Mouse (Mus musculus) liver, embryonic 15.5 days (tissue): ENCODE results near the gene Phc2. TPM values are rescaled to one million over a fixed set of nuclear protein-coding genes. Genes with fewer than 3 reads are reported as not detected.
"Not testable (repeated sequence)": the region's sequence is repeated elsewhere in the genome, so short reads cannot be mapped to it uniquely, and the experiment has no call there.

Experiments used
- ATAC-seq: fragments of 200-750 bp; cut with Nextera tagmentation; 2 replicates; pipeline ENCODE4 v1.8.0; 2017; ENCODE audit warnings: moderate number of reproducible peaks, mild to moderate bottlenecking, moderate library complexity; ENCODE audit not compliant: insufficient read depth
- H3K27ac ChIP-seq: fragments of 300-500 bp; sonication (generic); replicated peaks from 2 replicates; pipeline ENCODE4 v1.5.1; 2015; ENCODE audit warnings: mild to moderate bottlenecking, inconsistent platforms
- H3K27me3 ChIP-seq: fragments of 300-500 bp; sonication (generic); 2 replicates; pipeline ENCODE4 v1.6.1; 2015; ENCODE audit warnings: mild to moderate bottlenecking, inconsistent platforms
- H3K36me3 ChIP-seq: fragments of 300-500 bp; sonication (generic); replicated peaks from 2 replicates; pipeline ENCODE4 v1.6.1; 2015; ENCODE audit warnings: moderate library complexity, mild to moderate bottlenecking, inconsistent platforms
- H3K4me1 ChIP-seq: fragments of 300-500 bp; sonication (generic); replicated peaks from 2 replicates; pipeline ENCODE4 v1.6.1; 2015; ENCODE audit warnings: inconsistent platforms
- H3K4me2 ChIP-seq: fragments of 300-500 bp; sonication (generic); 2 replicates; pipeline ENCODE4 v1.6.1; 2015; ENCODE audit warnings: moderate library complexity, mild to moderate bottlenecking, inconsistent platforms
- H3K4me3 ChIP-seq: fragments of 300-500 bp; sonication (generic); replicated peaks from 2 replicates; pipeline ENCODE4 v1.5.1; 2015; ENCODE audit warnings: mild to moderate bottlenecking, inconsistent platforms
- H3K9ac ChIP-seq: fragments of 300-500 bp; sonication (generic); 2 replicates; pipeline ENCODE4 v1.6.1; 2015; ENCODE audit warnings: moderate library complexity, mild to moderate bottlenecking, inconsistent platforms
- H3K9me3 ChIP-seq: fragments of 300-500 bp; sonication (generic); replicated peaks from 2 replicates; pipeline ENCODE4 v1.6.1; 2016; ENCODE audit warnings: inconsistent platforms
- WGBS: fragments of 180-500 bp; shearing (Covaris S2); methylation state at CpG from one replicate; pipeline ENCODE4 v1.1.7; 2015; ENCODE audit warnings: mixed read lengths; ENCODE audit not compliant: insufficient replicate concordance; 5-methylcytosine and 5-hydroxymethylcytosine counted together
- polyA plus RNA-seq: library from polyadenylated mRNA; unstranded; fragments of >200 nt; fragmentation: Nextera tagmentation; extraction: Ambion mirVana; gene quantifications from 2 replicates; pipeline ENCODE4 v1.2.1, GENCODE M21; 2015

Gene Phc2
- 14.3 and 15.0 TPM in 2 replicates for polyA plus RNA-seq

DNA sequence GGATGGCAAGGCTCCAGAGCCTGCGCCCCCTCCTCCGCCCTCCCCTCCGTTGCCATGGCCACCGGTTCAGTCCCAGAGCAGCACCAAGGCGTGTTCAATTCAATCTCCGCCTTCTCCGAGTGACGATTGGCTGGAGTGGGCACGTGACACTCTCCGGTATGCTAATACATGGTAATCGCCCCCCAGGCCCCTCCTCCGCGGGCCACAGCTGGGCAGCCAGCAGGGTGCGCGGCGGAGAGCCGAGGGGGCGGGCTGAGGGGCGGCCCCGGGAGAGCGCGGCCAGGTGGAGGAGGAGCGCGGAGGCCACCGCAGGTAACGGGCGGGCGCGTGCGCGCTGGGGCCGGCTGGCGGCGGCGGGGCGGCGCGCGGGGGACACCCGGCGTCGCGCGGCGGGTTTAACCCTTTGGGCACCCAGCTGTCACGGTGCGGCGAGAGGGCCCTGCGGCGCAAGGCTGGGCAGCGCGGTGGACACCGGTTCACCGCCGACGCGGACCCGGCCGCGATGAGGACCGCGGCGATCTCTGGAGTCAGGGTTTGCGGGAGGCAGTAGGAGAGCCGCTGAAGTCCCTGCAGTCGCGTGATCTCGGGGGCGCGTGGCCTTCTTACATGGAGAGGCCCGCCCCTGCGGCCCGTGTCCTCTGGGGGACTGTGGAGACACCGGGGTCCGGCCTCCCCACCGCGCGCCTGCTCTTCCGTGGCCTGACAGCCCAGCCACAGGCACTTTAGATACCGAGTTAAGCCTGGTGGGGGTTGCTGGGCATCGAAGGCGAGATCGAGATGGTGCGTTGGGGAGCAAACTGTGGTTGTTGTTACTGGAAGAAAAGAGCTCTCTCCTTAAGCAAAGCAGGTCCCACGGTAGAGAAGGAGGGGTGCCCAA, at the start of gene Phc2:
TSS of gene Phc2 (plus strand) at position 198 of the 877 bp plus-strand sequence.
- peak within 1 kb of the TSS; percentile 88 for H3K4me2 ChIP-seq
- no peaks in the 10 kb centered on the region for H3K9me3 ChIP-seq
- peak; percentile 96 for ATAC-seq
- under 1% methylated on average over 84 of the region's 85 CpGs for WGBS
- peaks cover 12% of the 10 kb centered on the region for H3K4me1 ChIP-seq
- H3K9ac ChIP-seq = peak within 1 kb of the TSS; percentile 56
- H3K27ac ChIP-seq = no peak within 1 kb of the TSS; the same call in 1 of the 2 replicates
- peaks cover 18% of the 10 kb centered on the region for H3K27me3 ChIP-seq
- H3K4me3 ChIP-seq = peak within 1 kb of the TSS; percentile 63
- H3K36me3 ChIP-seq = no peaks in the 10 kb centered on the region

DNA sequence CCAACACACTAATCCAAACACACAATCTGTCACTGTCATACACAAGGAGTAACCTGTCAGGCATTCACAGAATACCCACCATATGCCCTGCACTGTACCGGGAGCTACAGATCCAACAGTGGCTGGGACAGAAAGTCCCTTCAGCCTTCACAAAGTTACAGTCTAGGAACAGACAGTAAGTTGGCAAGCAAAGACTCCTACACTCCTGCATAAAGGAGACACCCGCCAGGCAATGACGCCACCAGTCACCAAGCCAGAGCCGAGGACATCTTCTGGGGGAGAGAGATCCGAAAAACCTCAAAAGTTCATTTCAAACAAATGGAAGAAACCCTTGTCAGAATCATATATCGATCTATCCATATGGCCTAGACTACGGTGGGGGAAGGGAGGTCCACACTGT, 47.9 kb upstream of the Phc2 start:
- Histone ChIP-seq H3K4me1 (peaks cover 23% of the 10 kb centered on the region), H3K9me3 (no peaks in the 10 kb centered on the region), H3K36me3 (peaks cover 13% of the 10 kb centered on the region; the same call in 1 of the 2 replicates), H3K4me2 (no peak overlapping the region), H3K27ac (no peak overlapping the region), H3K9ac (no peak overlapping the region), H3K27me3 (no peaks in the 10 kb centered on the region), H3K4me3 (no peak overlapping the region)
- WGBS = 79% methylated on average over 7 of the region's 7 CpGs
- no peak for ATAC-seq

DNA sequence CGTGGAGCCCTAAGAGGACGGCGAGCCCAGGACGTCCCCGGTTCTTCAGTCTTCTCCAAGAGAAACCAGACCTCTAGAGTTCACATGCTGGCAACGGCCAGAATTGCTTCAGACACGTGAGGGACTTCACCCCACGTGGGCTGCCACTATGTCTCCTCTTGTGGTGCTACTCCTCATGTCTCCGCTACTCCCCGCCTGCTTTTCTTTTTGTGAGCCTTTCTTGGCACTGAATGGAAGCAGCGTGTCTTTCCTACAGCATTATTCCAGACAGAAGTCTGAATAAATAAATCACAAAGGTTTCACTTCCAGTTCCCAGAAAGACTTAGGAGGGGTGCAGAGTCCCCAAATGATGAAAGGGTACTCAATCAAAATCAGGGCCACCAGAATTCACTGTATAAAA, 46.8 kb upstream of the Phc2 start:
- Histone ChIP-seq H3K36me3 (peaks cover 13% of the 10 kb centered on the region; the same call in 1 of the 2 replicates), H3K27ac (no peak overlapping the region), H3K4me1 (peaks cover 23% of the 10 kb centered on the region), H3K4me2 (no peak overlapping the region), H3K9me3 (no peaks in the 10 kb centered on the region), H3K9ac (no peak overlapping the region), H3K4me3 (no peak overlapping the region), H3K27me3 (no peaks in the 10 kb centered on the region)
- WGBS = 79% methylated on average over 11 of the region's 11 CpGs
- ATAC-seq = no peak

DNA sequence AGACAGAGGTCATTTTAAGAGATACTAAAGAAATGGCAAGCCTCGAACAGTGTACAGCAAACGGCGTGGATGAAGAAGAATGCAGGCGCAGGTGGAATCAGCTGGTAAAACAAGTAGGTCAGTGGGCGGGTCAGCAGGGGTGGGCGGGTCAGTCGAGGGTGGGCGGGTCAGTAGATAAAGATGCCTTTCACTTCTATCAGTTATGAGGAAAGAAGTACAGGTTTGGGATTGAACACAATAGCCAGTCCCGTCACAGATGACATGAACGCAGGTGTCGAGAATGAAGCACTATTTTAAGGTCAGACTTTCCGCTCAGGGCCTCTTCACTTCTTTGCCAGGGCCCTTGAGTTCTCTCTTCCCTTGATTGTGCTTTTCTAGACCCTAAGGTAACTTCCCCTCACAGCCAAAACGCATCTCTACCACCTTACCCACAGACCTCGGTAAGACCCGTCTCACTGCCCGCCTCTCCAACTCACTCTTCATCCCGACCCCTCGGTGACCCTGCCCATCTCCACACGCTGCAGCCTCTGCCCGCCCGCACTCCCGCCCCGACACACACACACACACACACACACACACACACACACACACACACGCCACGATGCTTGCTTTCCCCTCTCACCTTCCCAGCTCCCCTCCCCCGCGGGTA, 45.1 kb upstream of the Phc2 start:
- Histone ChIP-seq H3K9ac (peak overlapping the region; percentile 55), H3K9me3 (no peaks in the 10 kb centered on the region), H3K4me1 (peaks cover 23% of the 10 kb centered on the region), H3K4me2 (peak overlapping the region; percentile 90), H3K27ac (peak overlapping the region; percentile 64), H3K27me3 (0 out of 2 replicates have a peak, but pooled peaks cover 1% of the 10 kb centered on the region), H3K36me3 (no peaks in the 10 kb centered on the region), H3K4me3 (peak overlapping the region; percentile 74)
- ATAC-seq = no peak; the same call in none of the 2 replicates
- 7% methylated on average over 27 of the region's 27 CpGs for WGBS

DNA sequence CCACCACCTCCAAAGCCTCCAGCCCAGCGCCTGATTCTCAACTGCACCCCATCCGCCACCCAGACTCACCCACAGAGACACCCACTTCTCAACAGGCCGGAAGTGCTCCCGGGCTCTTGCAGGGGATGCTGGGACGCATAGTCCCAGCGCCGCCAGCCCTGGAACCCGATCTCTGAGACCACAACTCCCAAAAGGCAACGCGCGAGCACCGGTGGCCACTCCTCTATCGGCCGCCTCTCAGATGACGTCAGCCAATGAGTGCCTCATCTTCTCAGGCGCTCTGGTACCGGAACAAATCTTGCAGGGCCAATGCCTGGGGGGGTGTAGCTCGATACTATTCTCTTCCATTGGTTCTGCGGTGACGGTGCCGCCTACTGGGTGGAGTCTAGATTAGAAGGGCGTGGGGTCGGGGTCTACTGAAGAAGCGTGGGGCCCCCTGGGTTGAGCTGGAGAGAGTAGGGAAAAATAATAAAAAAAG, 44.5 kb upstream of the Phc2 start, which contains the start of gene Zscan20:
TSS of gene Zscan20 (minus strand) at position 174 of the 478 bp plus-strand sequence.
- peak within 1 kb of the TSS; percentile 90 for H3K4me2 ChIP-seq
- peak; percentile 98 for ATAC-seq
- WGBS = under 1% methylated on average over 24 of the region's 24 CpGs
- H3K27ac ChIP-seq = peak within 1 kb of the TSS; percentile 64
- peaks cover 23% of the 10 kb centered on the region for H3K4me1 ChIP-seq
- H3K4me3 ChIP-seq = peak within 1 kb of the TSS; percentile 74
- no peaks in the 10 kb centered on the region for H3K9me3 ChIP-seq
- no peaks in the 10 kb centered on the region for H3K36me3 ChIP-seq
- peak within 1 kb of the TSS; percentile 55 for H3K9ac ChIP-seq
- H3K27me3 ChIP-seq = 0 out of 2 replicates have a peak, but pooled peaks cover 7% of the 10 kb centered on the region

DNA sequence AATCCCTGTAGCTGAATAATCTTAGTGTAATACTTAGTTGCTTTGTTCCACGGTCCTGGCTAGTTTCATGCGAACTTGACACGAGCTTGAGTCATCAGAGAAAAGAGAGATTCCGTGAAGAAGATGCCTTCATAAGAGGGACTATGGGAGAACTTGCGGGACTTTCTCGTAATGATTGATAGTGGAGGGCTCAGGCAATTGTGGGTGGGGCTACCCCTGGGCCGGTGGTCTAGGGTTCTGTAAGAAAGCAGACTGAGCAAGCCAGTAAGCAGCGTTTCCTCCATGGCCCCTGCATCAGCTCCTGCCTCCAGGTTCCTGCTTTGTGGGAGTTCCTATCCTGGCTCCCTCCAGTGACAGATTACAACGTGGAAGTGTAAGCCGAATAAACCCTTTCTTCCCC, 43.8 kb upstream of the Phc2 start:
- ATAC-seq = no peak
- Histone ChIP-seq H3K27me3 (peaks cover 13% of the 10 kb centered on the region), H3K4me3 (peak overlapping the region; percentile 74), H3K4me2 (peak overlapping the region; percentile 90), H3K9ac (no peak overlapping the region), H3K27ac (peak overlapping the region; percentile 16; the same call in 1 of the 2 replicates), H3K4me1 (peaks cover 25% of the 10 kb centered on the region), H3K9me3 (no peaks in the 10 kb centered on the region), H3K36me3 (no peaks in the 10 kb centered on the region)
- 28% methylated on average over 10 of the region's 10 CpGs for WGBS

DNA sequence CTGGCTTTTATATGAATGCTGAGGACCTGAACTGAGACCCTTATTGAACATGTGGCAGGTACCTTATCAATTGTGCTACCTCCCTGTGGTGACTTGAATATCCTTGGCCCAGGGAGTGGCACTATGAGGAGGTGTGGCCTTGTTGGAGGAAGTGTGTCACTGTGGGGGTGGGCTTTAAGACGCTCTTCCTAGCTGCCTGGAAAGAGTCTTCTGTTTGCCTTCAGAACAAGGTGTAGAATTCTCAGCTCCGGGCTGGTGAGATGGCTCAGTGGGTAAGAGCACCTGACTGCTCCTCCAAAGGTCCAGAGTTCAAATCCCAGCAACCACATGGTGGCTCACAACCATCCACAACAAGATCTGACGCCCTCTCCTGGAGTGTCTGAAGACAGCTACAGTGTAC, 42.8 kb upstream of the Phc2 start:
- not testable (repeated sequence) for H3K4me2 ChIP-seq, H3K36me3 ChIP-seq, H3K9ac ChIP-seq, H3K4me3 ChIP-seq, H3K27ac ChIP-seq, ATAC-seq, H3K9me3 ChIP-seq
- H3K4me1 ChIP-seq = peaks cover 27% of the 10 kb centered on the region
- peaks cover 23% of the 10 kb centered on the region for H3K27me3 ChIP-seq
- WGBS = 70% methylated on average over 3 of the region's 3 CpGs

DNA sequence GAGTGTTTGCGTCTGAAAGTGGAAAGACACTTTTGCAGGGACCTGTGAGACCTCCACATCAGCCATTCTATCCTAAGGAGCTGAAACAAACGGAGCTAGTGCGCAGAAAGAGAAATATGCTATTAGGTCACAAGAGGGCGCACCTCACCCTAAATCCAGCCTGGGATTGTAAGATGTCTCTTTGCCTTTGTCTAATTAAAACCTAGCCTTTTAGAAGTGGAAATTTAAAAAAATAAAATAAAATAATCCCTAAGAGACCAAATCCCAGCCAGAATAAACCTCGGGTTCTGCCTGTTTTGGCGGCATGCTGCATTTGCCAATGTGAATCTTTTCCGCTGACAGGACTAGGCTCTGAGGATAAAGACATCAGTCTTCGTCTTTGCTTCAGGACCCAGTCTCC, 41.2 kb upstream of the Phc2 start:
- Histone ChIP-seq H3K4me1 (peaks cover 31% of the 10 kb centered on the region), H3K36me3 (no peaks in the 10 kb centered on the region), H3K27me3 (peaks cover 39% of the 10 kb centered on the region), H3K4me3 (no peak overlapping the region), H3K27ac (no peak overlapping the region), H3K9me3 (no peaks in the 10 kb centered on the region), H3K9ac (no peak overlapping the region), H3K4me2 (no peak overlapping the region)
- no peak for ATAC-seq
- WGBS = 22% methylated on average over 8 of the region's 8 CpGs

DNA sequence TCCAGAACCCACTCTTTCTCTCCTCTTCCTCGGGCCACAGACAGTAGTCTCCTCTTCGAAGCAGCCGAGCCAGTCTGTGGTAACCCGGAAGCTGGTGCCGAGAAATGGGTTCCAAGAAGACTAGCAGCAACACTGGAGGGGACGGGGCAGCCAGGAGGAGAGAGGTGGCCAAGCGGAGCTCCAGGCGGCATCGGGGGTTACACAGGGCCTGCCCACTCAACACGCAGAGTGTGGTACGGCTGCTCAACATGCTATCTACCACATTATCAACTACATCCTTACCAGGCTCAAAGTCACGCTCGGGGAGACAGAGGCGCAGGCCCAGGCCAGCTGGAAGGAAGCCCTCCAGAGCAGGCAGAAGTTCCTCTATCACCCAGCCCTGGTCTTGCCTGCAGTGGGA, 38.7 kb upstream of the Phc2 start:
- no peak overlapping the region for H3K27ac ChIP-seq
- peak overlapping the region; percentile 3; the same call in 1 of the 2 replicates for H3K4me2 ChIP-seq
- H3K4me3 ChIP-seq = no peak overlapping the region
- H3K9me3 ChIP-seq = no peaks in the 10 kb centered on the region
- no peaks in the 10 kb centered on the region for H3K36me3 ChIP-seq
- H3K4me1 ChIP-seq = peaks cover 16% of the 10 kb centered on the region
- no peak for ATAC-seq
- peaks cover 51% of the 10 kb centered on the region for H3K27me3 ChIP-seq
- 43% methylated on average over 14 of the region's 14 CpGs for WGBS
- H3K9ac ChIP-seq = no peak overlapping the region

DNA sequence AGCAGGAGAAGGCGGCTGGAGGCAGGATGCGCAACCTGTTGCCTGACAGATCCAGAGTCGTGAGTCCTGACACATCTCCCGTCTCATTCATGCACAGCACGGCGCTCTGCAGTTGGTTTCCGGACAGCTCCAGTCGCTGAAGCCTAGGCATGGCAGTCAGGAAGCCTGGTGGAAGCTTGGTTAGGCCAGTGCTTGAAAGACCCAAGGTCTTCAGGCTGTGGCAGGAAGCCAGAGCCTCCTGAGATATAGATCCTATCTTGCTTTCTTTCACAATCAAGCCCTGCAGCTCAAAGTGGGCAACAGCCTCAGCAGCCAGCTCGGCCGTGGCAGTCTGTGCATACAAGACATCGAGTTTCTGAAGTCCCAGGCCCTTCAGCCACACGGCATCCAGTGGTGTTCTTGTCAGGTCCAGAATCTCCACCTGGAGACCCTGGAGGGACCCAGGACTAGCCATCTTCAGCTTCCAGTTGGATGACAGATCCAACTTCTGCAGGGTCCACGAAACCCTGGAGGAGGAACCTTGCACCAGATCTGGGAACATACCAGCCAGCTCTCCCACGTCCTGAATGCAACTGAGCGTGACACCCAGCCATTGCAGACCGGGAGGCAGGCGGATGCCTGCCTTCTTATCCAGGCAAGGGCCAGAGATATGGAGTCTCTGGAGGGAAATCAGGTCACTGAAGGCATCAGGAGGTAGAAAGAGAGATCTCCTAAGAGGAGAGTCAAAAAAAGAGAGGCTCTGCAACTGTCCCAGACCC, 37.0 kb upstream of the Phc2 start:
- Histone ChIP-seq H3K9ac (no peak overlapping the region), H3K4me1 (peaks cover 18% of the 10 kb centered on the region), H3K9me3 (no peaks in the 10 kb centered on the region), H3K4me3 (no peak overlapping the region), H3K27ac (no peak overlapping the region), H3K4me2 (peak overlapping the region; percentile 13), H3K27me3 (peaks cover 51% of the 10 kb centered on the region), H3K36me3 (no peaks in the 10 kb centered on the region)
- 13% methylated on average over 17 of the region's 17 CpGs for WGBS
- ATAC-seq = peak; percentile 37; the same call in 1 of the 2 replicates
